In the genomic region with DNA sequence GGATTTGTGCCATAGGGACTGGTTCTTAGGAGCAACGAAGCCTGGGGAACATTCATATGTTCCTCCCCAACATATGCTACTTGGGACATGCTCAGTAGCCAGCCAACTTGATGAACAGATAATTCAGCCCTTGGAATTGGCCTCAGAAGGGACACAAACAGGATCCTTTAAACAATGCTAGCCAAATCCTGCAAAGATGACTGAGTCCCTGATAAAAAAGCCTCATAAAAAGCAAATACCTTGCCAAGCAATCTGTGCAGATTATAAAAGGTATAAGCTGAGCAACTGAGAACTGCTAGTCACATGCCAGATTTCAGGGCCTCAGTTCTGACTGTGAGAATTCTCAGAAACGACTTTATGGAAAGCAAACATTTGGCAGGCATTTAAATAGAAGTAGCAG, we compare ENCODE assay signal across 12 mouse cellular contexts.
DNase-seq lines count a peak whose midpoint lies in the region.
"Had no signal": no experiment of that assay in that cellular context is flagged by ENCODE, and none has a peak within 500 bp of the region (broad histone marks: within the 10 kb centered on the region; RNA-seq: fewer than 3 reads in every experiment).

No protein-coding gene starts in this region.

- intact Hi-C loops in gastrocnemius, postnatal 36 days (cut with DNase I) = no loop called here

- peak; percentile 6 for DNase-seq in left cerebral cortex, adult 11 months (ENCODE audit: low spot score)
- no peak for DNase-seq in left cerebral cortex, adult 18-20 months (ENCODE audit: low spot score in 2 of 2)
- peak; percentile 81 for DNase-seq in cerebellum, adult 11-12 months
- peak; percentile 38 to 82 for DNase-seq in cerebellum, postnatal 14 days
- DNase-seq in layer of hippocampus, postnatal 36 days = peak; percentile 3 to 24
- no peak for DNase-seq in liver
- no peak for DNase-seq in gastrocnemius, postnatal 36 days
- DNase-seq: adrenal gland, adult 8-10 months; gastrocnemius, postnatal 25 days; heart, postnatal 14 days; kidney, postnatal 4 days; lung, postnatal 36 days had no signal

Comparison
In these comparisons a context has a peak if more than half of its experiments do, and no peak if none do; other contexts are left out.
1. DNase-seq: peak in left cerebral cortex, adult 11 months (single experiment), cerebellum, adult 11-12 months (single experiment), cerebellum, postnatal 14 days (2 of 2) and layer of hippocampus, postnatal 36 days (2 of 2); none in left cerebral cortex, adult 18-20 months (0 of 2), liver (single experiment) and gastrocnemius, postnatal 36 days (0 of 2).